Mouse (Mus musculus) brain, embryonic 14.5 days (tissue): ENCODE results near the gene Slc25a51.

Experiments used
- CTCF ChIP-seq: fragments of 200-500 bp; IDR thresholded peaks from 2 replicates; pipeline ENCODE4 v1.5.1; 2012; ENCODE audit warnings: inconsistent platforms, mild to moderate bottlenecking, moderate library complexity, borderline replicate concordance; ENCODE audit not compliant: insufficient read depth, insufficient read length; ENCODE audit errors: extremely low read depth
- POLR2A ChIP-seq: fragments of 200-500 bp; IDR thresholded peaks from 2 replicates; pipeline ENCODE4 v1.6.1; 2012; ENCODE audit warnings: mild to moderate bottlenecking, inconsistent platforms, borderline replicate concordance; ENCODE audit not compliant: poor library complexity, insufficient read depth, insufficient read length, severe bottlenecking; ENCODE audit errors: extremely low read depth

GRCm38 (mm10) chr4:45371261-45371660 is 37.3 kb downstream of the Slc25a51 start:
- TF ChIP-seq CTCF: no peak
- TF ChIP-seq POLR2A: no peak
